Mouse (Mus musculus) lung, postnatal 10 days (tissue): ENCODE results near the gene Hic2.

Experiments used
- DNase-seq: peaks from one replicate; pipeline ENCODE4 v3.0.0; 2021

Gene Hic2

DNA sequence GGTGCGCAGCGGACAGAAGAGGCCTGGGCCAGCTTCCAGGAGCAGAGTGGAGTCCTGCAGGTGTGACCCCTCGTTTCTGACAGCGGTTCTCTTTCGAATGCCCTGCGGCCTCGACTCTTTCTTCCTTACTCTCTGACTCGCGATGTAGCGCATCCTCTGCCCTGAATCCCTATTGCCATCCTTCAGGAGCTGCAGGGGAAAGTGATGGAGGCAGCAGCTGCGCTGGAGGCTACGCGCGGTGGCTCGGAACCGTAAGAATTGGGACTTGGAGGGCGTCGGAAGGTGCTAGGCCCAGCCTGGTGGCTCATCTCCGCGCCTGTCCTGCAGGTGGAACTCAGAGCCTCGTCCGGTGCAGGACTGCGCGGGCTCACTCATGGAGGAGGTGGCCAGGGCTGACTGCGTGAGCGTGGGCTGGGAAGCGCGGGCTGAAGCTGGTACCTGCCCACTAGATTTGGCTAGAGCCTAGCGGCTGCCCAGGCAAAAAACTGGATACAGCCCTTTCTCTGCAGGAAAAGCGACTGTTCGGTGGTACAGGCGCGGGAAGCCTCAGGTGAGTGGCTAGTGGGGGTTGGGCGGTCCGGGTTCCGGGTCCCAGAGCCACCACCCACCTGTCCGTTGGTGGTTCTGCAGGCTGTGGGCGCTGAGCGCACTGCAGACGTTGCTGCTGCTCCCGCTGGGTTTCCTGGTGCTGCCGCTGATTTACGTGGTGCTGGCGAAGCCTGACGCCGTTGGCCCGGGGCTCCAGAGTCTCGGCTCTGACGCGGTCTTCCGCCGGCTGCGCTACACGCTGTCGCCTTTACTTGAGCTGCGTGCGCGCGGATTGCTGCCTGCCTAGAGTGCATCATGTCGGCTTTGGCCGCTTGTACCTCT lies 44.2 kb downstream of the Hic2 start:
- DNase-seq: peak; percentile 39

DNA sequence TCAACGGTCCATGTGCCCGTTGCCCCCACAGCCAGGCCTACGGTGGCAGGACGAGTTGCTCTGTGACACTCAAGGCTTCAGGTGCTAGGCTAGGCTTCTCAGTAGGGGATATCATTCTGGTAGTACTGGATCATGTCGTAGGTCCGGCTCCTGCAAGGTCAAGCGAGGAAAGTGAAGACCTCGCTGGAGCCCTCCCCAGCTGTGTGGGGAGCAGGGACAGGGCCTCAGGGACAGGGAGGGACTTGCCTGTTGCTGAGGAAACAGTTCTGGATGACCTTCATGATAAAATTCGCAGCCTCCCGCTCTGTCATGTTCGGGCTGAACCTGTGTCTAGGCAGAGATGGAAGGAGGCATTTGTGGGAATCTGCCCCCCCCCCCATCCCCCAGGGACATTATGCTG lies 47.1 kb downstream of the Hic2 start:
- DNase-seq: no peak

DNA sequence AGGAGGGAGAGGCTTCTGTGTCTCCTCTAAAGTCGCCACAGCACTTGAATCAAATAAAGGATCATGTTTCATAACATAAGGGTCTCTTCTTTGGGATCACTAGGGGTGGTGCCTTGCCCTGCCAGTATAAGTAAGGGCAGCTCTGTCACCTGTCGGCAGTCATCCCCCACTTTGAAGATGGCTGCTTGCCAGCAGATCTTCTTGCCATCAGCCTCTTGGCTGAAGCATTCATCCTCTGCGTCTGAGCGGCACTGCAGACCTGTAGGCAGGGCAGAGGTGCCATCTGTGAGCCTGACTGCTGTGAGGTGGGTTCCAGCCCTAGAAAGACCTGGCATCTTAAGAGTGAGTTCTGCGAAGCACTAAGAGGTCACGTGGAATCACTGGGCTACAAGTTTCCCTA lies 49.8 kb downstream of the Hic2 start:
- DNase-seq: no peak

DNA sequence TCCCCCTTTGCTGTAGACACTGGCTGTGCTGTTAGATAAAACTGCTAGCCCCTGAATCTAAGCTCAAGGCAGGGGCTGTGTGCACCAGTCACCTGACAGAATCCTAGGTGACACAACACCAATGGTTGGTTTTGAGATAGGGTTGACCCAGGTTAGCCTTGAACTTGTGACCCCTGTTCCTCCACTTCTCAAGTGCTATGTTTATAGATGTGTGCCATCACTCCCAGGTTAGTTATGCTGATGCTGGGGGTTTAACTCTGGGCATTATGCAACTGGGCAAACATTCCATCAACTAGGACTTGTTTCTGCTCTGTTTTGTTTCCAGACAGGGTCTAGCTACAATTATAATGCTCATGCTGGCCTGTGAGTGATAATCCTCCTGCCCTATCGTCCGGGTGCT lies 53.7 kb downstream of the Hic2 start:
- DNase-seq: no peak

DNA sequence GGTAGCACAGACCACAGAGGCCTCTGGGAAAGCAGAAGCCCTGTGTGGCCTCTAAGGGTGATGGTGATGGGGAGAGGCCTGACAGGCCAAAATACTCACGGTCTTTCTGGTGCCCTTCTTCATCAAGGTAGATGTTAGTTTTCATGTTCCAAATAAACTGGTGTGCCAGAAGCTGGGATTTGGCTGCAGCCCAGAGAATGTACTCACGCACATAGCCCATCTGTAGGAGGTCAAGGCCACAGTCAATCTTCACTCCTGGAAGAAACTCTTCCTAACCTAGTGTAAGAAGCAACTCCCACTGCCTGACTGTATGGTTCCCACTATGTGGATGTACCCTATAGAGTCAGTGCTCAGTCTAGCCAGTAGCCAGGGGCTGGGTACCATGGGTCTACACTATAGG lies 57.6 kb downstream of the Hic2 start:
- no peak for DNase-seq

DNA sequence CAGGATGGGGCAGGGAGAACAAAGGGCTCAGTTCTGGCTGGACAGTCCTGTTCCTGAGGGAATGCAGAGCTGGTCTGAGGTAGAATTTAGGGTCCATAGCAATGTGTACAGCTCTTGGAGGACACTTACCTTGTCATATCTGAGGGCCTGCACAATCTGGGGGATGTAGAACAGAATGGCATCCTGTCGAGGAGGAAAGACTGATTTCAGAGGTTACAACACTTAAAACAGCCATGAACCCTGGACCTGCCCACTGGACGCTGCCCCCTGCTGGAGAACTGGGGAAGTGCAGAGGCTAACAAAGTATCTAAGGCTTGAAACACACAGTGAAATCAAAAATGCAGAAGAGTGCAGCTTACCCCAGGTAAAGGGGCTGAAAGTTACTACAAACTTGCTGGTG lies 59.4 kb downstream of the Hic2 start:
- peak; percentile 78 for DNase-seq

DNA sequence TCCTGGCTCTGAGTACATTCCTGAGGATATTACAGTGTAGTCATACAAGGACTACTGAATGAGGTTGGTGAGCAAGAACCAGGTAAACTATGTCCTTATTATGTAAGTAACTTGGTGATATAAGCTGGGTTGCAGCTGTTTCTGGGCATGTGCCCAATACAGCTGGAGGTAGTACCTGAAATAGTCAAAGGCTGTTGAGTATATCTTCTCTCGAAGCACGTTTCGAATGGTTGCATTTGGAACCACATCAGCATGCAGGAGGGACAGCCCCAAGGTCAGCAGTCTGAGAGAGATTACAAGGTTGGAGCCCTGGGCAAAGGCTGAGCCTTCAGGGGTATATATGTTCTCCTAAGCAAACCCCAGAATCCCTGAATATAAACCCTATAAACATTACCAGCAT lies 67.4 kb downstream of the Hic2 start:
- DNase-seq: no peak

DNA sequence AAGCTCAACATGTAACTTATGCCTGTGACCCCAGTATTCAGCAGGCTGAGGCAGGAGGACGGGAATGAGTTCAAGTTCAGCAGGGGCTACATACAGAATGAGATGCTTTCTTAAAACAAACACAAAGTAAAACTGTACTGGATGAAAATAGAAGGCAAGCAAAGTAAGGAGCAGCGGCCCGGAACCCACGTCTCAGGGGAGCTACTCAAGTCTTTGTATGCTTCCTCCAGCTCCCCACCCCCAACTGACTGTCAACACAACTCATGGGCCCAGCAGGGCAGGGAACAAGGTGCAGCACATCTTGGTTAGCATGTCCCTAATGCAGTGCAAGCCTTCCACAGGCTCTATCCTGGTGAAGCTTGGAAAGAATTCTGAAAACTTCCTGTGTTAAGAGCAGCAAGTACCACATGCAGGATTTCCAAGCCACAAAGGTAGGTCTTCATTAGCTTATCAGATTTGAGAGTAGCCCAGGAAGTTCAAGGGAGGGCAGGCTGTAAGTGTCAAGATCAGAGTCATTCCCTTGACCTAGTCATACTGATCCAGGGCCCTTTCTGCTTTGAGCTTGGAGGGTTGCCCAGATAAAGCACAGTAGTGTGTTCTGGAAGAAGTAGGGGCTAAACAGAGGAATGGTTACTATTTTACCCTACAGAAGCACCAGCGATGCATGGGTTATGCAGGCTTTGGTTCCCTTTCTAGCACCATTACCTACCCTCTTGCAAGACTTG lies 70.3 kb downstream of the Hic2 start:
- no peak for DNase-seq

DNA sequence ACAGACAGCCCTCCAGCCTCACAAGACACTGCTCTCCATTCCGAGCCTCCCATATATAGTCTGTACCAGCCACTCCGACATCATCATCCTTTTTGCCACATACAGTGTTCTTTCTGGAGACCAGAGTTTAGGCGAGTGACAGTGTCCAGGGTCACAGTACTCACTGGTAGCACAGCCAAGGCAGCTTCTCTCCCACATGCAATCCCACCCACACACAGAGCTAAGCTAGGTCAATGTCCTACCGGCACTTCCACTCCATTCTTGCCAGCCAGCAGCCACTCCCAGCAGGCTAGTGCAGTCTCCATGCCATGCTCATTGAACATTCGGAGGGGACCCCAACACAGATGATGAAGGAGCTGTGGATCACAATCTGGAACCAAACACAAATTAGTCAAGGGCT lies 74.1 kb downstream of the Hic2 start:
- no peak for DNase-seq

DNA sequence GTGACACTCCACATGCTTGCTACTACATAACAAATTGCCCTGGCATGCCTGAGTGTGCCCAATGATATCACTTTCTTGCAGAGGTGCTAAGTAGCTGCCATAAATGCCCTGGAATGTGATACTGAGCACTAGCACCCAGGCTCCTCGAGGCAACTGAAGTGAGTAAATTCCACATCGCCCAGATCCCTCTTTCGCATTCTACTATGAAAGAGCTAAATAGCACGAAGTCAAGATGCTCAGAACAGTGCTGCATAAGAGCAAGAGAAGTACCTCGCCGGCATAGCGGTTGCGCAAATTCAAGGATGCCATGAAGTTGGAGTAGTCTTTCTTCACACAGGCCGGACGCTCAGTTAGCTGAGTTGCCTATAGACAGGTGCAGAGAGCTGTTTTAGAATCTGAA lies 75.7 kb downstream of the Hic2 start:
- peak; percentile 24 for DNase-seq

DNA sequence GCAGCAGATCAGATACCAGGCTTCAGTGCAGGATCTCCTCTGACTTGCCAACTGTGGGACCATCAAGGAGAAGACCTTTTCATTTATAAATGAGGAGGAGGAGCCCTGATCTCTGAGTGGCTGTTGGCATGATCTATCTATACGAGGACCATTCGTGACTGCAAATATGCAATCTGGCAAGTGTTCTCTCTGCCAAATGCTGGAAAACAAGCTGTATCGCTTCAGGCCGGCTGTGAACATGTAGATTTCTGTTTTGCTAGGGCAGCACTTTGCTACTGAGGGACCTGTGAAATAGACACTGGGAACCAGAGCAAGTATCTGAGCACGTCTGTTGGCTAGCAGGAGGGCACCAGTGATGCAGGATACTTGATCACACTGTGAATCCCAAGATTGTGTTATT lies 79.2 kb downstream of the Hic2 start:
- DNase-seq: no peak
